Mouse (Mus musculus) layer of hippocampus, adult 2 months (tissue): ENCODE results near the gene Arfgef2. TPM values are rescaled to one million over a fixed set of nuclear protein-coding genes. Genes with fewer than 3 reads are reported as not detected.

Source experiments
- DNase-seq, 2 experiments: peaks; one replicate each; pipeline ENCODE4 v3.0.0; 2022; ENCODE audit warnings: low spot score in 2 of 2
- H3K27ac ChIP-seq: fragments of 200-600 bp; 2 replicates; pipeline ENCODE4 v1.8.1; 2022
- H3K4me3 ChIP-seq: fragments of 200-600 bp; 2 replicates; pipeline ENCODE4 v1.8.1; 2022; ENCODE audit warnings: mild to moderate bottlenecking
- CTCF ChIP-seq: fragments of 200-600 bp; conservative IDR thresholded peaks from 2 replicates; pipeline ENCODE4 v1.8.1; 2022; ENCODE audit warnings: antibody characterized with exemption, mild to moderate bottlenecking, moderate library complexity
- long read RNA-seq, 2 experiments: library from polyadenylated mRNA; stranded (forward); transcript quantifications; one replicate each; pipeline ENCODE4 v2.0.0; 2021; ENCODE audit warnings: borderline mapping rate in 2 of 2
- total RNA-seq, 2 experiments: library from RNA; stranded (reverse); gene quantifications; 2 replicates each; pipeline ENCODE4 v1.2.3; 2021

Arfgef2 gene
- 10 to 100 TPM; 52.9 to 59.5 TPM for total RNA-seq
- long read RNA-seq, experiment 1, full-length matches to known transcripts, result 3 of 16 reads
- long read RNA-seq, experiment 1, partial matches to known transcripts, result 5 of 16 reads
- long read RNA-seq, experiment 1, other reads (novel, unspliced or antisense), result 8 of 16 reads
- long read RNA-seq, experiment 2, full-length matches to known transcripts, result 6 of 29 reads
- long read RNA-seq, experiment 2, partial matches to known transcripts, result 6 of 29 reads
- long read RNA-seq, experiment 2, other reads (novel, unspliced or antisense), result 17 of 29 reads

- peak; percentile 84 to 87 for DNase-seq
- TF ChIP-seq CTCF, result no peak
- peak within 1 kb of the TSS; percentile 93 for H3K4me3 ChIP-seq
- H3K27ac ChIP-seq, result peak within 1 kb of the TSS; percentile 92
Observed at GRCm38 (mm10) chr2:166805250-166806172, at the start of gene Arfgef2. Gene Arfgef2, plus strand, starts transcription at chr2:166805588.

DNA sequence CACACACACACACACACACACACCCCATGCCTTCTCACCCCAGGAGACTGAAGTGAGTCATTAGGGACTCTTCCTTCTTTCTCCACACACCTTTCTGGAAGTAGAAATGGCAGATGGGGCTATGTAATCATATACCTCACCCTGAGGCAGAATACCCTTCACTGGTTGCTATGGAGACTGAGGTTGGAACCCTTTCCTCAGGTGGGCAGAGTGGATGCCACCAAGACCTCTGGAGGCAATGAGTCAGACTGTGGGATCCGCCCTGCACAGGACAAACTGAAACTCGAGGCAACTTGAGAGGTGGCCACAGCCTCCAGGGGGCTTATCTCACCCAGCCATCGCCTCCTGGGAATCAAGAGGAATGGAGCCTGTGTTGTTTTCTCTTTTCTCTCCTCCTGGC lies 47.4 kb upstream of the Arfgef2 start:
- TF ChIP-seq CTCF, result no peak
- Histone ChIP-seq H3K4me3 (no peak overlapping the region), H3K27ac (no peak overlapping the region)
- DNase-seq, result no peak

DNA sequence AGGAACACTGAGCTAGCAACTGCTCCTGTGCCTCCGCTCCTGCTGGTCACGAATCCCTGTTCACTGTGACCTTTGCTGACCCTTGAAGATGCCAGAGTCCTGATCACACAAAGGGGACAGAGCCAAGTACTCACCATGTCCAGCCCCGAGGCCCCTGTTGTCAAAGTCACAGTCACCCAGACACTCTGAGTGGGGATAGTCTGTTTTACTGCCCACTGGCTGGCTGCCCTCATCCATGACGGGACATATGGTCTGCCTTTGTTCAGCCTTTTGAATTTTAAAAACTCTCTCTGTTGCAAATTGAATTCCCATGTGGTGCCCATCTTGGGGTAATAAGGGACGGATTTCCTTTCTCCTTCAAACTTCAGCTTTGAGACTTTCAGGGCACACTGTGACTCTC lies 41.3 kb upstream of the Arfgef2 start:
- TF ChIP-seq CTCF, result no peak
- H3K27ac ChIP-seq, result no peak overlapping the region
- no peak overlapping the region for H3K4me3 ChIP-seq
- no peak for DNase-seq

DNA sequence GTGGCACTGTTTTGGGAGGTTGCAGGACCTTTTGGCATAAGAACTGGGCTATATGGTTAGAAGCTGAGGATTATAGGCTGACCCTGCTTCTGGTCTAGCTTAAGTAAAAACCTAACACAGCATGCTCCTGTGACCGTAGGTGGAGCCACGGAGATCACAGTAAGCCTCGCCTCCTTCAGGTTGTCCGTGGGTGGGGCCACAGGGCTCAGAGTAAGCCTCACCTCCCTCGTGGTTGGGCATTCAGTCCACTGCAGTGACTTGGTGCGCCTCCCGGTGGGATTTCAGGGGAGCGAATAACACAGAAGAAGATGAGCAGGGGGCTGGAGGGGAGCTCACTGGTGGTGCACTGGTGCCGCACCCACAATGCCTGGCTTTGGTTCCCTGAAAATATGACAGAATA lies 37.8 kb upstream of the Arfgef2 start:
- DNase-seq, result no peak
- Histone ChIP-seq H3K4me3 (no peak overlapping the region), H3K27ac (no peak overlapping the region)
- TF ChIP-seq CTCF, result no peak

- Histone ChIP-seq H3K4me3 (no peak overlapping the region), H3K27ac (peak overlapping the region; percentile 15; the same call in 1 of the 2 replicates)
- TF ChIP-seq CTCF, result no peak
- no peak for DNase-seq
Observed at GRCm38 (mm10) chr2:166771396-166771795, 34.0 kb upstream of the Arfgef2 start.

- Histone ChIP-seq H3K27ac (no peak overlapping the region), H3K4me3 (no peak overlapping the region)
- DNase-seq, result no peak
- TF ChIP-seq CTCF, result no peak
Observed at GRCm38 (mm10) chr2:166773587-166773986, 31.8 kb upstream of the Arfgef2 start.

DNA sequence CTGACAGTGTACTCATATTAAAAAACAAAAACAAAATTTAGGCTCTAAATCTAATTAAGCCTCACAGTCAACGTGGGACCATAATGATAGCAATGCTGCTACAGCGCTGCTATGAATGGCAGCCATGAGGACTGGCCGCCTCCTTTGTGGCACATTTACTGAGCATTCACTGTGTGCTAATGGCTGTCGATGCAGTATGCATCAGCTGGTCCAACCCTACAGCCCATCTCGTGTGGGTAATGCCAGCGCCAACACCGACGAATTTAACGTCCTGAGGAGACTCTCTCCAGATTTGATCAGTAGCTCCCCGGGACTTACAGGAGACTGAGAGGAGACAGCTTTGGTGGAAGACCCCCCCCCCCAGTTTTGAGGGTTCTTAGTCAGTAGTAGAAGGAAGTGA lies 31.1 kb upstream of the Arfgef2 start:
- no peak for TF ChIP-seq CTCF

GRCm38 (mm10) chr2:166775357-166775893 lies 30.0 kb upstream of the Arfgef2 start:
- no peak for TF ChIP-seq CTCF
- H3K4me3 ChIP-seq, result no peak overlapping the region
- H3K27ac ChIP-seq, result no peak overlapping the region
- DNase-seq, result no peak

More for the DNA sequence above, 31.1 kb upstream of the Arfgef2 start:
- H3K27ac ChIP-seq, result no peak overlapping the region
- H3K4me3 ChIP-seq, result no peak overlapping the region
- DNase-seq, result no peak

DNA sequence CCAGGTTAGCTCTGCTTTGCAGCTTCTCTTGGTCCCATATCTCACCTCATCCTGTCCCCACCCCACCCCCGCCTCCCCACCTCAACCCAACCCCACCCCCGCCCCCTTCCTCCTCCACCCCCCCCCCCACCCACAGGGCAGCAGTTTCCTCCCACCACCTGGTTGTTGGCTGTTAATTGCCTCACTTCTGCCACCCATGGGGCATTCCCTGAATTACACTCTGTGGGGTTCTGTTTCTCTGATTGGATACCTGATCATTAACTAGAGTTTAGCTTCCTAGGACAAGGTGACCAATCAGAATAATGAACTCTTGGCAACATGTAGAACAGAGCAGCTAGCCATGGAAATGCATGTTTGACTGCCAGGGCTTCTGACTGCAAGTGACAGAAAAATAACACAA lies 29.1 kb upstream of the Arfgef2 start:
- no peak overlapping the region for H3K27ac ChIP-seq
- TF ChIP-seq CTCF, result peak; percentile 54
- no peak overlapping the region for H3K4me3 ChIP-seq
- DNase-seq, result no peak

GRCm38 (mm10) chr2:166779956-166780355 lies 25.4 kb upstream of the Arfgef2 start:
- no peak overlapping the region for H3K27ac ChIP-seq
- TF ChIP-seq CTCF, result no peak
- no peak overlapping the region for H3K4me3 ChIP-seq
- DNase-seq, result no peak

- H3K4me3 ChIP-seq, result no peak overlapping the region
- peak; percentile 72 to 88 for DNase-seq
- TF ChIP-seq CTCF, result peak; percentile 99
- no peak overlapping the region for H3K27ac ChIP-seq
Observed at GRCm38 (mm10) chr2:166780980-166781578, 24.3 kb upstream of the Arfgef2 start.

- no peak overlapping the region for H3K27ac ChIP-seq
- TF ChIP-seq CTCF, result peak; percentile 60
- DNase-seq, result no peak
- H3K4me3 ChIP-seq, result no peak overlapping the region
Observed at GRCm38 (mm10) chr2:166784376-166784775, 21.0 kb upstream of the Arfgef2 start.
